Mouse (Mus musculus) lung, postnatal 10 days (tissue): ENCODE results near the gene Rtkn.

Experiments used
- DNase-seq: peaks from one replicate; pipeline ENCODE4 v3.0.0; 2021

The Rtkn gene

DNA sequence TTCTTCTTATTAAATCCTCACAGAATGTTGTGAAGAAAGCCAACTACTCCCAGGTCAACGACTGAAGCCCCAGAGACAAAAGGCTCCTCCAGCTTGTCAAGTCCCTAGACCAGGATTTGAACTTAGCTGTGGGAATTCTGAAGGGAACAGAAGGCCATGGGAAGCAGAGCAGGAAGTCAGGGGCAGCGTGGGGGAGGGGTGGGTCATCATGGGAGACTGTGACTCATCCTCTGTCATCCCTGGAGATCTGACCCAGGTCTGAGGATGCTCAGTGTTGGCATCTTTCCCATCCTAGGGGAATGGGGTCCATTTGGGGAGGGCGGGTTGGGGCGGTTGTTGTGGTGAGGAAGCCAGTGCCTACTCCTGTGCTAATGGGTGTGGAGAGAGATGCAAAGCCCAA lies 6.4 kb downstream of the Rtkn start:
- peak; percentile 46 for DNase-seq

- DNase-seq = no peak
Measured at GRCm38 (mm10) chr6:83142211-83142731, 7.0 kb downstream of the Rtkn start.

DNA sequence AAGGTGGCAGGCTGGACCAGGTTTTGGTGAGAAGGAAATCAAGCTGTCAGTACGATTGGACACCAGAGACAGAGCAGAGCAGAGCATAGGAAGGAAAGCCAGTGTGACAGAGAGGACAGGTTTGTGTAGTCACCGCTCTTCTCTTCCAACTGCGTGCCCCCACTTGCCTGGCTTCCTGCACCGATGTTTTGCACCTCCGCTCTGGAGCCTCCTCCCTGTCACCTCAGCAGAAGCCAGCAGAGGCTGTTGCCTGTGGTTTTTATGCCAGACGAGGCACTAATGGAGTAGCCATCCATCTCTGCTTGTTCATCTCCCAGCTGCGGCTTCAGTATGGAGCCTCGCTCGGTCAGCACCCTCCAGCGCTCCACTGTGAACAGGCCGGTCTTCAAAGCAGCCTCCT lies 7.6 kb downstream of the Rtkn start:
- DNase-seq = no peak

DNA sequence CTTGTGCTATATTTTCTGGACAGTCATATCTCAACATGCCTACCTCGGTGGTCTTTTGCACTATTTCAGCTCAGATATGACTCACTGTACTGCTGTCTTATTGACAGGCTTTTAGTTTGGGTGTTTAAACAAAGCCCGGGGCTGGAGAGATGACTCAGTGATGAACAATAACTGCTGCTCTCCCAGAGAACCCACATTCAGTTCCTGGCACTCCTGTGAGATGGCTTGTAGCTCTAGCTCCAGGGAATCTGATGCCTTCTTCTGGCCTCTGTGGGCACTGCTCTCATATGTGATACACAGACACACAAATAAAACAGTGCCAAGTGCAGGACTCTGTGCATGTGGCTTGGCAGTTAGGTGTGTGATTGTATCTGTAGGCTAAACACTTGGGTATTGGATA lies 9.9 kb downstream of the Rtkn start:
- no peak for DNase-seq

GRCm38 (mm10) chr6:83145805-83146204 lies 10.5 kb downstream of the Rtkn start:
- no peak for DNase-seq

- DNase-seq = no peak
Measured at GRCm38 (mm10) chr6:83147280-83147679, 12.0 kb downstream of the Rtkn start.

DNA sequence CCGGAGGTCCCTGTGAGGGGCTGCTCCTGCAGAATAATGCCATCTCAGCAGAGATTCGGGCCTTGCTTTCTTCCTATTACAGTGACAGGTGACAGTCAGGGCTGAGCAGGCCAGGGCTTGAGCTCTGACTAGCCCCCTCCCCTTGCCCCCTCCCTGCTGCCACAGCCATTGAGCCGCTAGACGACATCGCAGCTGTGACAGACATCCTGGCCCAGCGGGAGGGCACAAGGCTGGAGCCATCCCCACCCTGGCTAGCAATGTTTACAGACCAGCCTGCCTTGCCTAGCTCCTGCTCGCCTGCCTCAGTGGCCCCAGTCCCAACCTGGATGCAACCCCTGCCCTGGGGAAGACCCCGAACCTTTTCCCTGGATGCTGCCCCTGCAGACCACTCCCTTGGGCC lies 16.5 kb downstream of the Rtkn start:
- DNase-seq = no peak

DNA sequence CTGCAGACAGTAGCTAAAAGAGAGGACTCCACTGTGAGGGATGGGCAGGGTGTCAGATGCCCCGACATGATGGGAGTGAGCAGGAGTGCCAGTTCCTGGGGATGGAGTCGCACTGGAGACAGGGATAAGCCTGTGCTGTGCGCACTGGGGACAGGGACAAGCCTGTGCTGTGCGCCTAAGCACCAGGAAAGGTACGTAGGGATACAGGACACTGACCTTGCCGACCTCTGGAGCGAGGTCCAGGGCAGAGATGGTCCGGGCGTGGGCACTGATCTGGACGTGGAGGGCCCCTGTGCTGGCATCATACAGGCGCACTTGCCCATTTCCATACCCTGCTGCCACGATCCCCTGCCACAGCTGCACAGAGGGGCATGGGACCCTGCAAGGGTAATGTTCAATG lies 17.8 kb downstream of the Rtkn start:
- DNase-seq = no peak

- no peak for DNase-seq
Measured at GRCm38 (mm10) chr6:83153485-83153884, 18.2 kb downstream of the Rtkn start.

GRCm38 (mm10) chr6:83155552-83156238 lies 20.4 kb downstream of the Rtkn start:
- peak; percentile 33 for DNase-seq

- DNase-seq = peak; percentile 70
Measured at GRCm38 (mm10) chr6:83156259-83156684, 21.0 kb downstream of the Rtkn start, which contains the start of the genes Wdr54 and 1700003E16Rik. Wdr54 (minus strand) TSS chr6:83156397. 1700003E16Rik (plus strand) TSS chr6:83156404.

GRCm38 (mm10) chr6:83159456-83159855 lies 24.2 kb downstream of the Rtkn start:
- DNase-seq = peak; percentile 69

DNA sequence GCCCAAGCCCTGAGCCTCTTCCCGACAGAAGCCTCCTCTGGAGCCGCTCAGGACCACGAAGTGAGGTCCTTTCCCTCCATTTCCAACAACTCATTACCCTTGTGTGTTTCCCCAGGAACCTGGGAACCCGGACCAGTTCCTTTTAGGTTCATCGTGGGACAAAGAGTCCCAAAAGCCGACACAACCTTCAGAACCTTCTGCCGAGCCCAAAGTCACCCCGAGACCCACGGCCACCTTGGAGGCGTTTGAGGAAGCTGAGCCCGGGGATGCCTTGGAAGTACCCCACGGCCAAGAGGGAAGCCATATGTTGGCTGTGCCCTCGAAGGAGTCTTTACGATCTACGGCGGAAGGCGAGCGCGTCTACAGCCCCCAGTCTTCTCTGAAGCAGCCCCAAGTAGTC lies 26.2 kb downstream of the Rtkn start:
- no peak for DNase-seq

DNA sequence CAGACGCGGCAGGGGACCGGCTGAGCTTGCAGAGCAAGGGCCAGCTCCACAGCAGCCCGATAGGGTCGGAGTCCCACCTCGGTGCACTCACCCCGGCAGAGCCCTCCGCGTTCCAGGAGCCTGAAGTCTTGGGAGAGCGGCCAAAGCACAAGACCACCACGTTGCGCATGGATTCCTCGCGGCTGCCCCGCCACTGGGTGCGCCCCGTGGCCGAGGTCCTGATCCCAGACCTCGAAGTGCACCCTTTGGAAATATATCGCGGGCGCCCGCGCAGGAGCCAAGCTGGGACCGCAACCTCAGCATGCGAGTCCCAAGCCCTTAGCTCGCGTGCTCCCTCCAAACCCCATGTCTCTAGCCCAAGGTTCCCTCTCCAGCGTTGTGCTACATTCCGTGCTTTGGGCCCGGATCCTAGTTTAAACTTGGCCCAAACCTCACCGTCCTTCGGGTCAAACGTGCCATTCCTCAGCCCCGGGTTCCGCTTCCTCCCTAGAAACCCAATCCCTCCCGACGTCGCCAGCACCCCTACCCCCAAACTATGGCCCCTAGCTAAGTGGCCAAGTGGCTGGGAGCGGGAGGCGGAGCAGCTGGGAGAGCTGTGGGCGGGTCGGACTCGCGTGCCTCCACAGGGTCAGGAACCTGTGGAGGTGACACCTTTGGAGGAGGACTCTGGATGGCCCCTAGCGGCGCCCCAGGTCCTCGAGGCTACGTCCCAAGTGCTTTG lies 26.8 kb downstream of the Rtkn start:
- peak; percentile 66 for DNase-seq

- DNase-seq = peak; percentile 75
Measured at GRCm38 (mm10) chr6:83162701-83163100, 27.4 kb downstream of the Rtkn start.

GRCm38 (mm10) chr6:83165026-83165606 lies 29.9 kb downstream of the Rtkn start:
- no peak for DNase-seq

GRCm38 (mm10) chr6:83165607-83166242 lies 30.5 kb downstream of the Rtkn start, which contains the start of gene Dctn1:
Dctn1 (plus strand) TSS chr6:83165920.
- peak; percentile 97 for DNase-seq

- no peak for DNase-seq
Measured at GRCm38 (mm10) chr6:83166243-83166630, 31.0 kb downstream of the Rtkn start.

- no peak for DNase-seq
Measured at GRCm38 (mm10) chr6:83169872-83170271, 34.6 kb downstream of the Rtkn start.

- DNase-seq = no peak
Measured at GRCm38 (mm10) chr6:83171063-83171462, 35.8 kb downstream of the Rtkn start.

- DNase-seq = no peak
Measured at GRCm38 (mm10) chr6:83172240-83172920, 37.1 kb downstream of the Rtkn start.

- no peak for DNase-seq
Measured at GRCm38 (mm10) chr6:83175996-83176395, 40.7 kb downstream of the Rtkn start.
